Mouse (Mus musculus) neural tube, embryonic 12.5 days (tissue): ENCODE results near the gene BC049352. TPM values are rescaled to one million over a fixed set of nuclear protein-coding genes. Genes with fewer than 3 reads are reported as not detected.

ENCODE experiments used
- ATAC-seq: fragments of 200-750 bp; cut with Nextera tagmentation; 2 replicates; pipeline ENCODE4 v1.8.0; 2017; ENCODE audit warnings: low read depth, mild to moderate bottlenecking, moderate TSS enrichment, moderate library complexity; ENCODE audit not compliant: low FRiP score
- H3K27ac ChIP-seq: fragments of 300-500 bp; sonication (generic); 2 replicates; pipeline ENCODE4 v1.5.1; 2016
- H3K27me3 ChIP-seq: fragments of 300-500 bp; sonication (generic); replicated peaks from 2 replicates; pipeline ENCODE4 v1.6.1; 2016; ENCODE audit warnings: mild to moderate bottlenecking
- H3K36me3 ChIP-seq: fragments of 300-500 bp; sonication (generic); 2 replicates; pipeline ENCODE4 v1.6.1; 2016; ENCODE audit warnings: mild to moderate bottlenecking
- H3K4me1 ChIP-seq: fragments of 300-500 bp; sonication (generic); 2 replicates; pipeline ENCODE4 v1.6.1; 2016
- H3K4me2 ChIP-seq: fragments of 300-500 bp; sonication (generic); replicated peaks from 2 replicates; pipeline ENCODE4 v1.6.1; 2016; ENCODE audit warnings: mild to moderate bottlenecking
- H3K4me3 ChIP-seq: fragments of 300-500 bp; sonication (generic); 2 replicates; pipeline ENCODE4 v1.5.1; 2016
- H3K9ac ChIP-seq: fragments of 300-500 bp; sonication (generic); 2 replicates; pipeline ENCODE4 v1.6.1; 2016; ENCODE audit warnings: mild to moderate bottlenecking
- H3K9me3 ChIP-seq: fragments of 300-500 bp; sonication (generic); 2 replicates; pipeline ENCODE4 v1.6.1; 2016; ENCODE audit warnings: mild to moderate bottlenecking
- WGBS: fragments of 180-500 bp; shearing (Covaris S2); methylation state at CpG from one replicate; pipeline ENCODE4 v1.1.7; 2016; 5-methylcytosine and 5-hydroxymethylcytosine counted together
- polyA plus RNA-seq: library from polyadenylated mRNA; unstranded; fragments of >200 nt; fragmentation: Nextera tagmentation; extraction: Ambion mirVana; gene quantifications from 2 replicates; pipeline ENCODE4 v1.2.1, GENCODE M21; 2016

Gene BC049352
- polyA plus RNA-seq, 1 experiment from 2014 or later: not detected

DNA sequence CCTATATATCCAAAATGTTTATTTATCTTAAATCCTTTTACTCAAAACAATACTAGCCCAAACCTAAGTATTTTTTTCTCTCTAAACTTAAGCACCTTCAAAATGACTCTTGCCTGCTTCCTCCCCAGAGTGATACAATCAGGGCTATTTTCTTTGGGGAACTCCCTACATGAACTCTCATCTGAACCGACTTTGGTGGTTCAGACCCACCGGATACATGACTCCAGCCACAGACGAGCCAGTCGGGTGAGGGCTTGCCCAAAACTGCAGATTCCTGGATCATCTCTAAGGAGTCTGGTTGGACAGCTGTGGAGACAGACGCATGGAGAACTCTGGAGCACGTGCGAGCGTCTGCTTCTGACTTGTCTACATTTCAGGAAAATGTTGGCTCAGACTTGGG, 47.6 kb downstream of the BC049352 start:
- 92% methylated on average over 8 of the region's 8 CpGs for WGBS
- no peak overlapping the region for H3K4me2 ChIP-seq

DNA sequence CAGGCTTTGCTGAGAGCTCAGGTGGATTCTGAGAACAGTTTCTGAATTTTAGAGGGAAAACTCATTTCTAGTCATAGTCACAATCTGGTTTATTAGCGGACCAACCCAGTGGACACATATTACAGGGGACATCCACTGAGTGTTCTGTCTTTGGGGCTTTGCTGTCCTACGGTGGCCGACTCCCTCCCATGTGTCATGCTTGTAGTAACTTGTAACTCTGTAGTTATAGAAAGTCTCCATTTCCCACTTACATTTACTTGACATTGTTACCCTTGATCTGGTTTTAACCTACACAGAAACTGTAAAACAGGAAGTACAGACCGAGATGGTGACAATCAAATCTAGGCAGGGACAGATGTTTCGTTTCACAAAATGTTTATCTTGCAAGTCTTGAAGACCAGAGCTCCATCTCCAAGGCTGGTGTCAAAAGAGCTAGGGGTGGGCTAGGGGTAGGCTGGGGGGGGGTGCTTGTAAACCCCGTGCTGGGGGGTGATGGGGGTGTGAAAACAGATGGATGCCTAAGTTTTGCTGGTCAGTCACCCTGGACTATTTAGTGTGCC, 53.9 kb downstream of the BC049352 start:
- Histone ChIP-seq H3K9me3 (no peaks in the 10 kb centered on the region), H3K27ac (no peak overlapping the region), H3K4me2 (no peak overlapping the region), H3K4me1 (no peaks in the 10 kb centered on the region), H3K4me3 (no peak overlapping the region), H3K9ac (no peak overlapping the region), H3K36me3 (no peaks in the 10 kb centered on the region), H3K27me3 (no peaks in the 10 kb centered on the region)
- ATAC-seq: no peak
- WGBS: 81% methylated on average over 6 of the region's 6 CpGs

More for the DNA sequence above, 47.6 kb downstream of the BC049352 start:
- no peaks in the 10 kb centered on the region for H3K9me3 ChIP-seq
- no peak overlapping the region for H3K27ac ChIP-seq
- H3K9ac ChIP-seq: no peak overlapping the region
- ATAC-seq: no peak
- no peaks in the 10 kb centered on the region for H3K36me3 ChIP-seq
- H3K4me1 ChIP-seq: no peaks in the 10 kb centered on the region
- no peak overlapping the region for H3K4me3 ChIP-seq
- H3K27me3 ChIP-seq: no peaks in the 10 kb centered on the region

DNA sequence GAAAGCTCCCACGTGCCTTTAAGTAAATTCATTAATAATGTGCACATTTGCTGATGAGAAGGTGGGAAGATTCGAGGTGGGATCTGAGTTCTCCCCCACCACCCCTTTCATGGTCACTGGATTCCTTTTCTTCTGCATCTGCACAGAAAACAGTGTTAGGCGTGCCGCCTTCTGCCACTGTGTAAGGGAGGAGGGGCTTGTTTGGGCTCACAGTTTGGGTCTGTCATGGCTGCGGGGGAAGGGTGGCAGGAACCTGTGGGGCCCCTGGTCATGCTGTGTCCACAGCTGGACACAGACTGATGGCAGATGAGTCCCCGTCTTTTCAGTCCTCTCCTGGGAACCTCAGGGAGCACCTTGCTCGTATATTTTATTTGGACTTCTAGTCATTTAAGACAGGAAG, 54.9 kb downstream of the BC049352 start:
- ATAC-seq: no peak
- WGBS: 49% methylated on average over 7 of the region's 7 CpGs

DNA sequence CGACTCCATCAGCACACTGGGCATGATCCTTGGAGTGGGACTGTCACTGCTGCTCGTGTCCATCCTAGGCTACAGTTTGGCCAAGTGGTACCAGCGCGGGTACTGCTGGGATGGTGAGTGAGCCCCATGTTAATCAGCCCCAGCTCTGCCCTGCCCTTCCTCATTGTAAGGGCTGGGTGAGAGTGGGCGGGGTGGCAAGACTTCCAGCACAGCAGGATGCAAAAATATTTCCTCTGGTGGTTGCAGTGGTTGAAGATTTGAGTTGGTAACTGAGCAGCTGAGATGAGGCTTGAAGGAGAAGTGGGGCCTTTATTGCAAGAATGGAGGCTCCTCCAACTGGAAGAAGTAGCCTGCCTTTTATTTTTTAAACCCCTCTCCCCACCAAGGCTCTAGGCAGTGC, 59.6 kb downstream of the BC049352 start:
- WGBS: 81% methylated on average over 5 of the region's 5 CpGs
- no peaks in the 10 kb centered on the region for H3K27me3 ChIP-seq

More for the DNA sequence above, 54.9 kb downstream of the BC049352 start:
- Histone ChIP-seq H3K36me3 (no peaks in the 10 kb centered on the region), H3K9me3 (no peaks in the 10 kb centered on the region), H3K4me1 (no peaks in the 10 kb centered on the region), H3K27me3 (no peaks in the 10 kb centered on the region), H3K27ac (no peak overlapping the region), H3K4me3 (no peak overlapping the region), H3K9ac (no peak overlapping the region), H3K4me2 (no peak overlapping the region)

DNA sequence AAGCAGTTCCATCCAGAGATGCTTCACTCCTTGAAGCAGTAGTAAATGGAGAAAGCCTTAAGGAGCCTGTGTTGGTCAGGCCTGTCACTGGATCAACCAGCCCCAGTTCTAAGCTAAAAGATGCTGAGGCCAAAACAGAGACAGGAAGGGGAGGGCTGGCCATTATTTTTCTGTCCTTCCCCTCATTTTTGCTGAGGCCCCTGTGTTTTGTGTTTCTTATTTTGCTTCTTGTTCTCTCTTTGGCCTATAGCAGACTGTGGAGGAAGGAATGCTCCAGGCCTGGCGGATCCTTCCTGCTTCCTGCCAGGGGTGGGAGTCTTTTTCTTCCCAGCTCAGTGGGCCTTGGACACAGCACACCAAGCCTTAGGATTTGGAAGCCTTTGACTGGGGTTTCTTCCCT, 63.6 kb downstream of the BC049352 start:
- no peaks in the 10 kb centered on the region for H3K27me3 ChIP-seq
- H3K27ac ChIP-seq: no peak overlapping the region
- no peak for ATAC-seq
- H3K4me3 ChIP-seq: no peak overlapping the region
- no peak overlapping the region for H3K9ac ChIP-seq
- H3K9me3 ChIP-seq: no peaks in the 10 kb centered on the region
- 83% methylated on average over 1 of the region's 1 CpGs for WGBS
- no peaks in the 10 kb centered on the region for H3K4me1 ChIP-seq
- no peaks in the 10 kb centered on the region for H3K36me3 ChIP-seq
- no peak overlapping the region for H3K4me2 ChIP-seq

More for the DNA sequence above, 59.6 kb downstream of the BC049352 start:
- Histone ChIP-seq H3K4me2 (no peak overlapping the region), H3K9me3 (no peaks in the 10 kb centered on the region), H3K36me3 (no peaks in the 10 kb centered on the region), H3K9ac (no peak overlapping the region), H3K27ac (no peak overlapping the region), H3K4me3 (no peak overlapping the region), H3K4me1 (no peaks in the 10 kb centered on the region)
- ATAC-seq: no peak

DNA sequence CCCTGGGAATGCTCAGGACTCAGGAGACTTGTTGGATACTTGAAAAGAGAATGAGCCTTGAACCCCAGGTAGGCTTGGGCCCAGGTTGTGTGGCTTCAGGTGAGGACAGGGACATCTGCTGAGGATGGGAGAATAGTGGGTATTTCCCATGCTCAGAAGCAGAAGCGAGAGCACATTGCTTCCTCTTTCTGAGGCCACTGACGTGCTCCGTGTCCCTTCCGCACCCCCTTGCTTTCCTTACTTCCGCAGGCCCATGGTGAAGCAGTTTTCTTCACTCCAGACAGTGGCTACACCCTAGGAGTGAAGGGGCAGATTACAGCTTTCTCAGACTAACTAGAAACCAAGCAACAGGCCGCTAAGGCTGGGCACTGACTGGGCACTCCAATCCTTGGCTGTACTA, 64.3 kb downstream of the BC049352 start:
- no peak overlapping the region for H3K27ac ChIP-seq
- H3K9ac ChIP-seq: no peak overlapping the region
- ATAC-seq: no peak
- no peaks in the 10 kb centered on the region for H3K36me3 ChIP-seq
- H3K4me2 ChIP-seq: no peak overlapping the region
- no peaks in the 10 kb centered on the region for H3K4me1 ChIP-seq
- no peaks in the 10 kb centered on the region for H3K9me3 ChIP-seq
- no peak overlapping the region for H3K4me3 ChIP-seq
- no peaks in the 10 kb centered on the region for H3K27me3 ChIP-seq
- WGBS: 84% methylated on average over 6 of the region's 6 CpGs

DNA sequence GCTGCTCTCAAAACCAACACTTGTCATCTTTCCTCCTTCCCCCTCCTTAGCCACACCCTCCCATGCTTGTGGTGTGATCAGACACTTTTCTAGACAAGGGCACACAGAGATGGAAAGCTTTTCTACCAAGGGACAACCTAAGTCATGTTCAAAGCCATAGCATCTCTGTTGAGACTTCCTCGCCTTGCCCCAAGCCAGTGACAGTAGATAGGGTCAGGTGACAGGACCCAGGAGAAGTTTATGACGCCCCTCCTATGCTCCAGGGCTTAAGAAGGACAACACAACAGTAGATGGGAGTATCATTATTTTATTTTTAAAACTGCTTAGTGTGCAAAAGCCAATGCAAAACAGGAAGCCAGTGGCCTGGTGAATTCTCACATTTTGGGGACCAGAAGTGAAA, 65.7 kb downstream of the BC049352 start:
- WGBS: 66% methylated on average over 2 of the region's 2 CpGs
- Histone ChIP-seq H3K27me3 (no peaks in the 10 kb centered on the region), H3K4me1 (no peaks in the 10 kb centered on the region), H3K4me2 (no peak overlapping the region), H3K36me3 (no peaks in the 10 kb centered on the region), H3K9me3 (no peaks in the 10 kb centered on the region), H3K27ac (no peak overlapping the region), H3K4me3 (no peak overlapping the region), H3K9ac (no peak overlapping the region)
- no peak for ATAC-seq

DNA sequence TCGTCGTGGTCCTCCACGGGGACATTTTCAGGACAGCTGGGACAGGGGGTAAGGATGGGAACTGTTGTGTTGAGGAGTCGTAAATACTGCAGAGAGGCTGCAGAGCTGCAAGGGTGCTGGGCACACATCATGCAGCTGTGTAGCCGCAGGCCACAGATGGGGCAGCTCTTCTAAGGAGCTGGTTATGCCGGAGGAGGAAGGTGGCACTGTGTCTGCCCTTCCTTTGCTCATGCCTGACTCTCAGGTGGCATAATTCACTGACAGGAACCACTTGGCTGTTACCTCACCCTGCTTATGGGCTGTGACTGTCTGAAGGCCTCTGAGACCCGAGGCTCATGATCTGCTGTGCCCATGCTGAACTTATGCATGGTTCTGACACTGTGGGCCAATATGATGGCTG, 68.5 kb downstream of the BC049352 start:
- 80% methylated on average over 7 of the region's 7 CpGs for WGBS
- H3K27ac ChIP-seq: no peak overlapping the region
- no peak for ATAC-seq
- no peaks in the 10 kb centered on the region for H3K36me3 ChIP-seq
- H3K4me3 ChIP-seq: no peak overlapping the region
- no peaks in the 10 kb centered on the region for H3K9me3 ChIP-seq
- no peaks in the 10 kb centered on the region for H3K4me1 ChIP-seq
- no peaks in the 10 kb centered on the region for H3K27me3 ChIP-seq
- H3K9ac ChIP-seq: no peak overlapping the region
- H3K4me2 ChIP-seq: no peak overlapping the region

DNA sequence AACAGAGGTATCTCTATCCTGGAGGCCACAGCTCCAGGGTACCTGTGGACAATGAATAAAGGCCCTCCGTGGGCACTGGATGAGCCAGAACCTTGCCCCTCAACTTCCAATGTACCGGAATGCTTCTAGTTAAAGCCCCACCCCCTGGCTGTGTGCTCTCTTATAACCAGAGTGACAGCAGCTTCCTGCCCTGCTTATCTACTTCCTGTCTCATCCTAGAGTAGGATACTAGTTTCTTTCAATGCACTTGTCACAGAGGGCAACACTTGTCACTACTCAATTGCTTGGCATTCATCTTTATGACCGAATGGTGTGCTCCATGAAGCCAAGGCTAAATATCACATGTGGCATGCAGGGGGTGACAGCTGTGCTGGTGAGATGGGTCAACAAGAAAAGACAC, 69.5 kb downstream of the BC049352 start:
- Histone ChIP-seq H3K4me3 (no peak overlapping the region), H3K4me2 (no peak overlapping the region), H3K4me1 (no peaks in the 10 kb centered on the region), H3K9me3 (no peaks in the 10 kb centered on the region), H3K27ac (no peak overlapping the region), H3K36me3 (no peaks in the 10 kb centered on the region), H3K27me3 (no peaks in the 10 kb centered on the region), H3K9ac (no peak overlapping the region)
- WGBS: 81% methylated on average over 3 of the region's 3 CpGs
- no peak for ATAC-seq

DNA sequence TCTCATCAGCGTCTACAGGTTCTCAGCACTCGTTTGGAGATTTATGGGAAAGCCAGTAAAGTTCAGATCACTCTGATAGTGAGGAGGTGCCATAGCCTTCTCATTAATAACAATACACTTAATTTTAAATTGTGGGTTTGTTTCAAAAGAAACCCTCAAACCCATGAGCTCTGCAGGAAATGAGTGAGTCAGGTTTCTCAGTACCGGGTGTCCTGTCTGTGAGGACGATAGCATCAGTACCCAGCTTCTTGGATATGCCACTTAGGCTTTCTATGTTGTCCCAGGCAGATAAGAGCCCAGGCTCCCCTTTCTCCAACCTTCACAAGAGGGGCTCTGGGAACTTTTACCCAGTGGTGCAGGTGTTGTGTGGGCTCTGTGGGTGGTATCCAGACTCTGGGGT, 70.2 kb downstream of the BC049352 start:
- H3K4me3 ChIP-seq: no peak overlapping the region
- H3K27ac ChIP-seq: no peak overlapping the region
- H3K4me1 ChIP-seq: no peaks in the 10 kb centered on the region
- ATAC-seq: no peak
- H3K9ac ChIP-seq: no peak overlapping the region
- H3K27me3 ChIP-seq: no peaks in the 10 kb centered on the region
- no peak overlapping the region for H3K4me2 ChIP-seq
- 65% methylated on average over 4 of the region's 4 CpGs for WGBS
- no peaks in the 10 kb centered on the region for H3K36me3 ChIP-seq
- H3K9me3 ChIP-seq: no peaks in the 10 kb centered on the region

DNA sequence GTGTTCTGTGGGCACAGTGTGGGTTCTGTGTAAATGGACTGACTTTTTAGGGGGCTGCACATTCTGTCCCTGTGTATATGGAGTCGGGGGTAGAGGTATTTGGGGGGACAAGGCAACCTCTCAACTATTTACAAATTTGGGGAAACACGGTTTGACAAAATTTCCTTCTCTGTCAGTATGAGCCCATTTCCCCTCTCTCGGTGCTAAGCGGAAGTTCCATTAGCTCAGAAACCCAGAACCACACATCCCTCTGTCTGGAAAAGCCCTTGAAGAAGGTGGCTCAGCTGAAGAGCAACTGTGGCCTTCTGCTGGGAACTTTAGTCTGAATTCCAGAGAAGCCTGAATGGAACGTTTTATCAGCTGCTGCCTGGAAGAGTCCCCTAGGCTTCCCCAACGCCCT, 70.6 kb downstream of the BC049352 start:
- Histone ChIP-seq H3K9me3 (no peaks in the 10 kb centered on the region), H3K27me3 (no peaks in the 10 kb centered on the region), H3K4me2 (no peak overlapping the region), H3K4me1 (no peaks in the 10 kb centered on the region), H3K36me3 (no peaks in the 10 kb centered on the region), H3K4me3 (no peak overlapping the region), H3K27ac (no peak overlapping the region), H3K9ac (no peak overlapping the region)
- WGBS: 80% methylated on average over 6 of the region's 6 CpGs
- ATAC-seq: no peak

DNA sequence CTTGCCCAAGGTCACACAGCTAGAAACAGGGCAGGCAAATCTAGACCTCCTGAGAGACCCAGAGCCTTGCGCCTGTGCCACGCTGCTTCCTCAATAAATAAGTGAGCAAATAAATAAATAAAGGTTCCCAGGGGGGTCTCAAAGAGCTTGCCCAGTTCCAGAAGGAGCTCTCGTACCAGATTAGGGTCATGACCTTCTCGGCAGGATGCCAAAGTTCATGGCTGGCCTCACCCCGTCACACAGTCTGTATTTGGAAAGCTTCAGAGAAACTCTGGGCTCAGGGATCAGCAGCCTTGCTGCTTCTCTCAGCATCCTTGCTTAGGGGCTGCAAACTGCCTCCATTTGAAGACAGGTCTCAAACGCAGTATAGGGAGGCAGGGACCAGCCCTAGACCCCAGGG, 72.2 kb downstream of the BC049352 start:
- H3K4me3 ChIP-seq: no peak overlapping the region
- H3K9ac ChIP-seq: no peak overlapping the region
- no peaks in the 10 kb centered on the region for H3K36me3 ChIP-seq
- H3K27me3 ChIP-seq: no peaks in the 10 kb centered on the region
- no peak overlapping the region for H3K27ac ChIP-seq
- WGBS: 43% methylated on average over 6 of the region's 6 CpGs
- H3K4me2 ChIP-seq: no peak overlapping the region
- H3K4me1 ChIP-seq: no peaks in the 10 kb centered on the region
- no peak for ATAC-seq
- H3K9me3 ChIP-seq: no peaks in the 10 kb centered on the region

DNA sequence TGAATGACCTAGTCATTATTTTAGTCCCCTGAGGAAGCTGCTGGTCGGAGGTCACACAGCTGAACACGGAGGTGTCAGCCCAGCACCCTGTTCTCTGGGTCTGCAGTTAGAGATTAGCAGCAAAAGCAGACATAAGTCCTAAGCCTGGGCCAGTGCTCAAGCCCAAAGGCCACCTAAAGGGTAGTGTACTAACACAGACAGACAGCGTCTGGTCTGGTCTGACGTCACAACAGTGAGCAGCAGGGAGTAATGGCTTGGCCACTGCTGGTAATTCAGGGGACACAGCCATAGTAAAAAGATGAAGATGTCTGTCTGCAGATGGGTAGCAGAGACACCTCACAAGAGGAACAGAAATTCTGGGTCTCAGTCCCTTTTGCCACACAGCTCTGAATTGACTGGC, 72.8 kb downstream of the BC049352 start:
- ATAC-seq: no peak
- H3K4me3 ChIP-seq: no peak overlapping the region
- H3K4me2 ChIP-seq: no peak overlapping the region
- no peaks in the 10 kb centered on the region for H3K4me1 ChIP-seq
- WGBS: 57% methylated on average over 4 of the region's 4 CpGs
- no peak overlapping the region for H3K9ac ChIP-seq
- H3K36me3 ChIP-seq: no peaks in the 10 kb centered on the region
- no peaks in the 10 kb centered on the region for H3K9me3 ChIP-seq
- H3K27me3 ChIP-seq: no peaks in the 10 kb centered on the region
- no peak overlapping the region for H3K27ac ChIP-seq
